Mouse (Mus musculus) gastrocnemius, postnatal 36 days (tissue): ENCODE data around the gene Plcb1. TPM values are rescaled to one million over a fixed set of nuclear protein-coding genes. Genes with fewer than 3 reads are reported as not detected.
A peak's percentile ranks its signal among the peaks of the same experiment; 100 is the strongest.

Experiments
- DNase-seq, 2 experiments: peaks; one replicate each; pipeline ENCODE4 v3.0.0; 2022
- intact Hi-C: fragments of 180-260 bp; cut with DNase I; formaldehyde crosslinking; loops from one replicate; pipeline ENCODE4 v1.15.1; 2025
- total RNA-seq, 2 experiments: library from RNA; stranded (reverse); gene quantifications; 2 replicates each; pipeline ENCODE4 v1.2.3; 2021

Gene Plcb1
- total RNA-seq, 2 experiments from 2014 or later, result 1.3 to 1.6 TPM

- no peak for DNase-seq
- intact Hi-C loops, result no loop called here
These were observed 493.2 kb downstream of the Plcb1 start for GRCm38 (mm10) chr2:135279026-135279425.

- intact Hi-C loops, result no loop called here
- DNase-seq, result no peak
These were observed 497.9 kb downstream of the Plcb1 start for GRCm38 (mm10) chr2:135283783-135284182.

DNA sequence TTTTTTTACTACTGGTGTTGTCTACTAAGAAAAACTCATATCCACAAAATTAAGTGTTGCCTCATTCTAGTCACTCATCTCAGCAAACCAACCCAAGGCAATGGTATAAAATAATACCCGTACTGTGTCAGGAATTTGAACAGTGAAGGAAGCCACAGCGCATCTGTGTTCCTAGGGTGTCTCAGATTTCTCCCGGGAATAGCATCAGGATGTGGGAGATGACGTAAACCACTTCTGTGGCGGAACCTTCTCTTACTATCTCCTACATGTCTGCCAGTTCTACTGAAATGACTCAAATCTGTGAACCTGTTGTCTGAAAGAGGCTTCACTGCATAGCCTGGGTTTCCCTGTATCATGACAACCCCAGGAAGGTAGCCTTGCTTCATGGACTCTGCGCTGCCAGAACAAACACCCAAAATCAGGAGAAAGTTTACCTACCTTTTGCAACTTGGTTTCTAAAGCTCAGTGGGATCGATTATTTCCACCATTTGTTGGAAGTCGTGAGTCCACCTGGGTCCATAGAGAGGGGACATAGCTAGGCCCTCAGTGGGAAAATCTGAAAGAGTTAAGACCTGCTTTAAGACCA is 510.4 kb downstream of the Plcb1 start:
- intact Hi-C loops, result no loop called here
- DNase-seq, result no peak

DNA sequence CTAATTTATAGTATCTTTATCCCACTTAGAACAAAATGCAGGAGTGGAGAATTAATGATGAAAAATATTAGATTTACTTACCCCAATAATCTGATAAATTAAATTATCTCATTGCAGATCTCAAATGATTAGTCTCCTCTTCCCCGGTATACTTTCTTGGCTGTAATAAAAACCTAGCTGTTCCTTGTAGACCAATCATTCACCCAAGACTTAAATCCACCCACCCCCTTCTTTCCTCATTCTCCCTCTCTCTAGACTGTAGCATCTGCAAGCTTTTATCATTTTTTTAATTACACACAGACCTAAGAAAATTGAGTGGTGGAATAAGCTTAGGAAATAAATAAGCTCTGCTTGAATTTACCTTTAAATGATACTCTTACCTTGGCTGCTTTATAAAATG is 514.6 kb downstream of the Plcb1 start:
- no peak for DNase-seq
- intact Hi-C loops, result no loop called here

- intact Hi-C loops, result no loop called here
- no peak for DNase-seq
These were observed 516.6 kb downstream of the Plcb1 start for GRCm38 (mm10) chr2:135302483-135302882.

- no peak for DNase-seq
- intact Hi-C loops, result no loop called here
These were observed 519.3 kb downstream of the Plcb1 start for GRCm38 (mm10) chr2:135305186-135305585.

DNA sequence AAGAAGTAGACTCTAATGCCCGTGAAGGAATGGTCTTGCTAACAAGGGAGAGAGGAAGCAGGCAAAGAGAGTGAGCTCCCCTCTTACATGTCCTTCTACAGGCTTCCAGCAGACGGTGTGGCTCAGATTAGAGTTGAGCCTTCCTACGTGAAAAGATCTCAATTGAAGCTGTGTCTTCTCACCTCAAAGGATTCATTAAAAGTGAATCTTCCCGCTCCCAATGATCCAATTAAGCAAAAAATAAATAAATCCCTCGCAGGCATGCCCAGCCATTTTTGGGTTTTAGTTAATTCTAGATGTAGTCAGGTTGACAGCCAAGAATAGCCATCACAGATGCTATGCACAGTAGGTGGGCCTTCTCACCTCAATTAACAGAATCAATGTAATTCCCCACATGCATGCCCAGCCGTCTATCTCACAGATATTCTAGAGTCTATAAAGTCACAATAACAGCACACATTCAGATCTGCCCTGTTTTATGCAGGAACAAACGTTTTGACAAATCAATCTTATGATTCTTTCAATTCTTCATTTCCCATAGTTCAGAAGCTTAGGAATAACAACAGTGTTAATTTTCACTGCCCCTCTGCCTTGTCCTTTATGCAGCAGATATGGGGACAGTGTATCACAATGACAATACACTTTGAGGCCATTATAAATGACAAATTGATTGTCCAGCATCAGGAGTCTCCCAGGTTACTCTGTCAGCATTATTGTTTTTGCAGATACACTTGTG is 520.0 kb downstream of the Plcb1 start:
- intact Hi-C loops, result no loop called here
- DNase-seq, result no peak

GRCm38 (mm10) chr2:135306472-135306771 is 520.6 kb downstream of the Plcb1 start:
- intact Hi-C loops, result no loop called here
- DNase-seq, result no peak

GRCm38 (mm10) chr2:135307787-135308186 is 521.9 kb downstream of the Plcb1 start:
- intact Hi-C loops, result no loop called here
- no peak for DNase-seq

- intact Hi-C loops, result no loop called here
- no peak for DNase-seq
These were observed 530.1 kb downstream of the Plcb1 start for GRCm38 (mm10) chr2:135315980-135316379.

DNA sequence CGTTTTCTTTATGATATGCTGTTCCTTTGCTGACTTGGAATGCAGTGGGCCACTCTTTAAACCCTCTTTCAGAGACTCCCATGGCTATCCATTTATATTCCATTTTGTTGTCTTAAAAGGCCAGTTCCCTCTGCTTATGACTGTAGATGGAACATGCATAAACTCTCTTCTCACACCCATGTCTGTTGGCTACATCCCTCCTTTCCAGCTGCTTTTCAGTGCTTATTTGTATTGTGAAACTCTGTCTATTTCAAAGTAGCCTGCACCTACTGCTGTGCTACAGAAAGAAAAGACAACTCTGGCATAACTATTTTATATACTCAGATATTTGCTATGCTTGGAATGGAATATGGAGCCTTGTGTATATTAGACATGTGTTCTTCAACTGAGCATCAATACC is 532.3 kb downstream of the Plcb1 start:
- intact Hi-C loops, result no loop called here
- no peak for DNase-seq

GRCm38 (mm10) chr2:135323276-135323954 is 537.5 kb downstream of the Plcb1 start:
- intact Hi-C loops, result no loop called here

DNA sequence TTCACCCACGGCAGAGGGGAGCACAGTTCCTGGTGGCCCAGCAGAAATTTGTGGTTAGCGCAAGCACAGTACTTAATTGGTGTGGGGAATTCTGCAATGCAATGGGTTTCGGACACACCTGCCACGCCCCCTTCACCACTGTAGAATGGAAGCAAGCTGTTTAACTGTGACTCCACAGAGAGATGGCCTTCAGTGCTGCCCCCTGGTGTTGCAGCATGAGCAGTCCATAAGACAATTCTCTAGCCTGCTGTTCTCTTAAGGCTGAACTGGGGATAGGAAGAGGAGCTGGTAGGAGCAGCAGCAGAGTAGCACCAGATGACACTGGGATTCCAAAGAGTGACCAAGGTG is 538.1 kb downstream of the Plcb1 start:
- intact Hi-C loops, result loop anchor here (2.0 kb wide), 1 partner anchor 537 kb away; the partner anchor contains the start of gene Plcb1
- DNase-seq, result peak; percentile 58 to 68

More at GRCm38 (mm10) chr2:135323276-135323954, 537.5 kb downstream of the Plcb1 start:
- peak in 1 of 2 experiments; percentile 23 for DNase-seq

DNA sequence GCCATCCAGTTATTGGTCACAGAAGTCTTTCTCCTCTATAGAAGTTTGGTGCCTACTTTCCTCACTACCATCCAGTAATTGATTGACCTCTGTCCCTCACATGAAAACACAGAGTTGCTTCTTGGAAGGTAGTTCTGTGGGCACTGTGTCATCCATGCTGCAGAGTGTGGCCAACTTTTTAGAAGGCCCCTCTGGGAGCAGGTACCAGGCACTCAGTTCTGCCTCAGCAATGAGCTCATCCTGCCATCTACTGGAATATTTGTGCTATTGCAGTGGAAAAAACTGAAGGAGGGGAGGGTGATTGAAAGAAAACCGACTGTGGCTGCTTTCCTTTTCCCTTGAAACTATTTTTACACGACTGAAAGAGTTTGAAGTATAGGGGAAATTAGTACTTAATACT is 542.9 kb downstream of the Plcb1 start:
- DNase-seq, result no peak
- intact Hi-C loops, result loop anchor here (2.0 kb wide), 1 partner anchor 646 kb away; no protein-coding TSS in a partner anchor

- DNase-seq, result no peak
These were observed 544.1 kb downstream of the Plcb1 start for GRCm38 (mm10) chr2:135329782-135330545.

GRCm38 (mm10) chr2:135331868-135332267 is 546.0 kb downstream of the Plcb1 start:
- DNase-seq, result no peak
- intact Hi-C loops, result no loop called here

More at GRCm38 (mm10) chr2:135329782-135330545, 544.1 kb downstream of the Plcb1 start:
- intact Hi-C loops, result loop anchor here (2.0 kb wide), 1 partner anchor 647 kb away; no protein-coding TSS in a partner anchor

DNA sequence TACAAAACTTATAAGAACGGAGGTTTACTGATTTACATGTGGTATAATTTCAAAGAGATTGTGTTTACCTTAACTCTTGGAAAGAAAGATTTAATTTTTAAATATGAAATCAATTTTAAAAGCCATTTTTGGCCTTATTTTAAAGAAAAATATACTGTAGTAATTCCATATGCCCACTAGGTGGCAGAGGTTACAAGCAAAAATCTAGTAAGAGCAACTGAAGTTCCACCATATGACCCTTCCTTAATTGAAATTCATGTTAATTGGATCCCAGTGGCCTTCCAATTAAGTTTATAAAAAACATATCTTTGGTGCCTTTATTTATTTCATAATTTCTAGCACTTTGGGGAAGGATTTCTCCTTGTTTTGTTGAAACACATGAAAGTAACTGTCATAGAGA is 570.4 kb downstream of the Plcb1 start:
- intact Hi-C loops, result loop anchor here (5.0 kb wide), 2 partner anchors 571 to 601 kb away; no protein-coding TSS in a partner anchor
- DNase-seq, result no peak

DNA sequence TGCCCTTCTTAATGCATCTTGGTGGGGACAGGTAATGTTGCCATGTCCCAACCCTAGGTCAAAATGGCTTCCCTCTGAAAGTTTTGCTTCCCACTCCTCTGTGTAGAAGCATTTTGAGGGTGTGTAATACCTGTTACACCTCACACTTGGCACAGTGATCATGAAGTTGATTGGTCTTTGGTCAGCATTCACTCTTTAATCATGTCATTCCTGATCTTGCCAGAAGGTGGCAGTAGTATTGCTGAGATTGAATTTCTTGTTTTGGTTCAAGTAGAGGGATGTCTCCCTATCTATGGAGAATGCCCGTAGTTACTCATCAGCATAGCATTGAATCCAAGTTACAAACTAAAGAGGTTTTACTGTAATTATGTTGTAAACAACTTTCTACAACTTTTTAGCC is 575.9 kb downstream of the Plcb1 start:
- DNase-seq, result peak in 1 of 2 experiments; percentile 5
- intact Hi-C loops, result loop anchor here (5.0 kb wide), 1 partner anchor 76 kb away; no protein-coding TSS in a partner anchor

GRCm38 (mm10) chr2:135362948-135363347 is 577.1 kb downstream of the Plcb1 start:
- intact Hi-C loops, result loop anchor here (5.0 kb wide), 1 partner anchor 74 kb away; no protein-coding TSS in a partner anchor
- DNase-seq, result no peak

- intact Hi-C loops, result no loop called here
- DNase-seq, result no peak
These were observed 584.5 kb downstream of the Plcb1 start for GRCm38 (mm10) chr2:135370259-135370835.
